ENCODE assay signal across 33 mouse cellular contexts in genomic region chr11:102628529-102628928, GRCm38 (mm10). TPM values are rescaled to one million over a fixed set of nuclear protein-coding genes. Genes with fewer than 3 reads are reported as not detected.
DNase-seq lines count a peak whose midpoint lies in the region; ATAC-seq and TF ChIP-seq lines count a peak whose summit lies in the region.
"Had no signal": no experiment of that assay in that cellular context is flagged by ENCODE, and none has a peak within 500 bp of the region (broad histone marks: within the 10 kb centered on the region; RNA-seq: fewer than 3 reads in every experiment).

No protein-coding gene starts in this region.

- WGBS in kidney, postnatal 0 days, result 31% methylated on average over 9 of the region's 9 CpGs
- WGBS in limb, embryonic 10.5 days, result 79% methylated on average over 9 of the region's 9 CpGs

- H3K27ac ChIP-seq in kidney, postnatal 0 days, result no peak overlapping the region
- peak overlapping the region; percentile 69 for H3K27ac ChIP-seq in limb, embryonic 10.5 days
- H3K27ac ChIP-seq: heart, embryonic 13.5 days; hindbrain, embryonic 15.5 days; liver, embryonic 13.5 days; lung, embryonic 15.5 days; midbrain, embryonic 13.5 days; neural tube, embryonic 13.5 days; stomach, embryonic 15.5 days had no signal

- peak; percentile 46 for DNase-seq in gastrocnemius, postnatal 14 days
- no peak for DNase-seq in gastrocnemius, postnatal 36 days
- peak; percentile 61 for DNase-seq in kidney, postnatal 0 days (ENCODE audit: low spot score)
- DNase-seq in kidney, adult 11 months, result no peak
- DNase-seq in NIH3T3 (ENCODE audit: low read depth), result peak; percentile 36
- no peak for DNase-seq in limb, embryonic 10.5 days (ENCODE audit: low spot score)
- DNase-seq in cerebellum, postnatal 25 days, result no peak
- DNase-seq: adrenal gland, postnatal 14 days; B cell, adult 2 months; cerebellum, adult 2 months; heart, adult 11 months; liver, embryonic 13.5 days; lung, postnatal 36 days; right cerebral cortex, adult 18-20 months; right cerebral cortex, postnatal 4 days; thymus, postnatal 36 days had no signal

- no peak overlapping the region for H3K4me3 ChIP-seq in kidney, postnatal 0 days (replicated peaks; ENCODE audit: low read depth, low read length)
- no peak overlapping the region for H3K4me3 ChIP-seq in limb, embryonic 10.5 days
- H3K4me3 ChIP-seq: forebrain, embryonic 10.5 days; heart, embryonic 13.5 days; hindbrain, embryonic 15.5 days; liver, embryonic 13.5 days; lung, embryonic 15.5 days; megakaryocyte, embryonic 14.5 days; midbrain, embryonic 13.5 days; neural tube, embryonic 13.5 days; stomach, embryonic 15.5 days had no signal

- H3K4me1 ChIP-seq in kidney, postnatal 0 days (replicated peaks; ENCODE audit: insufficient read depth, low read length), result peaks cover 24% of the 10 kb centered on the region
- peaks cover 90% of the 10 kb centered on the region for H3K4me1 ChIP-seq in limb, embryonic 10.5 days

- TF ChIP-seq CTCF in kidney, postnatal 0 days (IDR thresholded peaks at IDR 0.05; ENCODE audit: low read depth), result no peak

- H3K9ac ChIP-seq in kidney, postnatal 0 days (ENCODE audit: low read depth, low read length), result no peak overlapping the region
- H3K9ac ChIP-seq: heart, embryonic 13.5 days; hindbrain, embryonic 15.5 days; liver, embryonic 13.5 days; lung, embryonic 15.5 days; midbrain, embryonic 13.5 days; neural tube, embryonic 13.5 days; stomach, embryonic 15.5 days had no signal

- no peaks in the 10 kb centered on the region for H3K36me3 ChIP-seq in kidney, postnatal 0 days (ENCODE audit: insufficient read depth, low read length)
- no peaks in the 10 kb centered on the region for H3K36me3 ChIP-seq in limb, embryonic 10.5 days
- H3K36me3 ChIP-seq: forebrain, embryonic 10.5 days; heart, embryonic 13.5 days; hindbrain, embryonic 15.5 days; liver, embryonic 13.5 days; lung, embryonic 15.5 days; midbrain, embryonic 13.5 days; neural tube, embryonic 13.5 days; stomach, embryonic 15.5 days had no signal

- no peak overlapping the region for H3K4me2 ChIP-seq in kidney, postnatal 0 days (ENCODE audit: low read length)
- H3K4me2 ChIP-seq: heart, embryonic 13.5 days; hindbrain, embryonic 15.5 days; liver, embryonic 13.5 days; lung, embryonic 15.5 days; midbrain, embryonic 13.5 days; neural tube, embryonic 13.5 days; stomach, embryonic 15.5 days had no signal

- no peaks in the 10 kb centered on the region for H3K9me3 ChIP-seq in kidney, postnatal 0 days (replicated peaks; ENCODE audit: low read length)
- no peaks in the 10 kb centered on the region for H3K9me3 ChIP-seq in limb, embryonic 10.5 days (replicated peaks)
- H3K9me3 ChIP-seq: forebrain, embryonic 10.5 days; heart, embryonic 13.5 days; hindbrain, embryonic 15.5 days; liver, embryonic 13.5 days; lung, embryonic 15.5 days; megakaryocyte, embryonic 14.5 days; midbrain, embryonic 13.5 days; neural tube, embryonic 13.5 days; stomach, embryonic 15.5 days had no signal

- no peaks in the 10 kb centered on the region for H3K27me3 ChIP-seq in kidney, postnatal 0 days (ENCODE audit: insufficient read depth, low read length)
- H3K27me3 ChIP-seq in limb, embryonic 10.5 days (ENCODE audit: low read depth, poor library complexity, severe bottlenecking), result no peaks in the 10 kb centered on the region
- H3K27me3 ChIP-seq: heart, embryonic 13.5 days; lung, embryonic 15.5 days; stomach, embryonic 15.5 days had no signal

- intact Hi-C loops in gastrocnemius, postnatal 14 days (cut with DNase I; ENCODE audit: low total_unique reads), result no loop called here
- intact Hi-C loops in gastrocnemius, postnatal 36 days (cut with DNase I), result no loop called here

- no peak for ATAC-seq in kidney, postnatal 0 days (replicated peaks; ENCODE audit: low FRiP score, low read depth)
- ATAC-seq: activated CD4-positive, CD25-positive, alpha-beta regulatory T cell, adult 4 months; forebrain, embryonic 16.5 days; intestine, embryonic 16.5 days; midbrain, embryonic 13.5 days had no signal

RNA-seq across cellular contexts. Expression of gene Fzd2, which starts 24.3 kb away (rescaled TPM):
- total RNA-seq in gastrocnemius, postnatal 14 days (2021), result 1 to 10 TPM; 3.6 to 7.3 TPM
- total RNA-seq in gastrocnemius, postnatal 36 days (2021), result 1 to 10 TPM; 1.3 to 2.4 TPM
- 21.8 and 25.9 TPM in 2 replicates for polyA plus RNA-seq in kidney, postnatal 0 days (2015; fragmentation: Nextera tagmentation; extraction: Ambion mirVana)
- polyA plus RNA-seq in limb, embryonic 10.5 days (2016; fragmentation: Nextera tagmentation; extraction: Ambion mirVana), result 54.8 and 59.8 TPM in 2 replicates
- total RNA-seq: common myeloid progenitor, adult 5-6 weeks; MEL had no signal
- polyA plus RNA-seq: activated CD4-positive, CD25-positive, alpha-beta regulatory T cell, adult 4 months had no signal

RNA-seq across cellular contexts. Expression of gene Meioc, which starts 35.0 kb away (rescaled TPM):
- total RNA-seq in gastrocnemius, postnatal 14 days (2021), result not detected
- not detected for total RNA-seq in gastrocnemius, postnatal 36 days (2021)
- 0.32 and 0.36 TPM in 2 replicates for polyA plus RNA-seq in kidney, postnatal 0 days (2015; fragmentation: Nextera tagmentation; extraction: Ambion mirVana)
- polyA plus RNA-seq in limb, embryonic 10.5 days (2016; fragmentation: Nextera tagmentation; extraction: Ambion mirVana), result 0.14 and 0.55 TPM in 2 replicates
- total RNA-seq: adrenal gland, postnatal 14 days; common myeloid progenitor, adult 5-6 weeks; heart, postnatal 25 days; layer of hippocampus, postnatal 14 days; left cerebral cortex, adult 8-10 months; MEL had no signal
- polyA plus RNA-seq: activated CD4-positive, CD25-positive, alpha-beta regulatory T cell, adult 4 months; cerebellum, adult 2 months; large intestine, adult 2 months had no signal

RNA-seq across cellular contexts. Expression of gene Gm11627, which starts 49.3 kb away (rescaled TPM):
- under 1 TPM; 0.38 to 0.66 TPM for total RNA-seq in gastrocnemius, postnatal 14 days (2021)
- not detected for total RNA-seq in gastrocnemius, postnatal 36 days (2021)
- 8.6 and 8.9 TPM in 2 replicates for polyA plus RNA-seq in kidney, postnatal 0 days (2015; fragmentation: Nextera tagmentation; extraction: Ambion mirVana)
- polyA plus RNA-seq in limb, embryonic 10.5 days (2016; fragmentation: Nextera tagmentation; extraction: Ambion mirVana), result 2.5 and 3.3 TPM in 2 replicates
- total RNA-seq: common myeloid progenitor, adult 5-6 weeks had no signal
- polyA plus RNA-seq: activated CD4-positive, CD25-positive, alpha-beta regulatory T cell, adult 4 months had no signal

Comparison
In these comparisons a context has a peak if more than half of its experiments do, and no peak if none do; other contexts are left out.
1. DNase-seq: peak in gastrocnemius, postnatal 14 days (single experiment), kidney, postnatal 0 days (single experiment) and NIH3T3 (single experiment); none in gastrocnemius, postnatal 36 days (0 of 2), kidney, adult 11 months (single experiment), limb, embryonic 10.5 days (single experiment) and cerebellum, postnatal 25 days (0 of 2).